Mouse (Mus musculus) activated CD4-positive, CD25-positive, alpha-beta regulatory T cell, adult 4 months (primary cell): ENCODE data around the gene Brd1. TPM values are rescaled to one million over a fixed set of nuclear protein-coding genes. Genes with fewer than 3 reads are reported as not detected.

Source experiments
- ATAC-seq: one replicate; pipeline ENCODE4 v1.8.0; 2017
- polyA plus RNA-seq, 2 experiments: library from polyadenylated mRNA; unstranded; fragments of 100-300 nt; shearing (Covaris generic); gene quantifications; one replicate each; pipeline ENCODE4 v1.2.1; 2017

Gene Brd1
- polyA plus RNA-seq, 2 experiments from 2014 or later: 15.9 to 17.9 TPM

GRCm38 (mm10) chr15:88680931-88681330 is 53.1 kb downstream of the Brd1 start:
- ATAC-seq: no peak

GRCm38 (mm10) chr15:88677568-88677967 is 56.5 kb downstream of the Brd1 start:
- ATAC-seq: no peak

GRCm38 (mm10) chr15:88675998-88676397 is 58.0 kb downstream of the Brd1 start:
- ATAC-seq: no peak

GRCm38 (mm10) chr15:88668693-88669092 is 65.3 kb downstream of the Brd1 start:
- no peak for ATAC-seq

GRCm38 (mm10) chr15:88667653-88668052 is 66.4 kb downstream of the Brd1 start:
- ATAC-seq: no peak

- no peak for ATAC-seq
Observed at GRCm38 (mm10) chr15:88665846-88666245, 68.2 kb downstream of the Brd1 start.

- no peak for ATAC-seq
Observed at GRCm38 (mm10) chr15:88663041-88663440, 71.0 kb downstream of the Brd1 start.

GRCm38 (mm10) chr15:88662111-88662850 is 71.8 kb downstream of the Brd1 start:
- no peak for ATAC-seq

GRCm38 (mm10) chr15:88661654-88662053 is 72.4 kb downstream of the Brd1 start:
- ATAC-seq: no peak

GRCm38 (mm10) chr15:88652006-88652405 is 82.0 kb downstream of the Brd1 start:
- no peak for ATAC-seq

- ATAC-seq: no peak
Observed at GRCm38 (mm10) chr15:88651019-88651418, 83.0 kb downstream of the Brd1 start.

Other genes with a start within 250 kb of the Brd1 start
- gene Zdhhc25, start 133.9 kb downstream of the Brd1 start, polyA plus RNA-seq: not detected
- gene Zbed4, start 17.4 kb upstream of the Brd1 start, polyA plus RNA-seq: 1 to 10 TPM; 6.3 to 7.2 TPM
- gene Alg12, start 85.1 kb upstream of the Brd1 start, polyA plus RNA-seq: 10 to 100 TPM; 13.5 to 15.0 TPM
- 10 to 100 TPM; 25.4 to 30.9 TPM for gene Creld2, start 85.4 kb upstream of the Brd1 start, polyA plus RNA-seq
- 1 to 10 TPM; 2.6 to 3.6 TPM for gene Pim3, start 128.0 kb upstream of the Brd1 start, polyA plus RNA-seq
- gene Ttll8, start 220.2 kb upstream of the Brd1 start, polyA plus RNA-seq: not detected
- not detected for gene Mlc1, start 244.8 kb upstream of the Brd1 start, polyA plus RNA-seq
- gene Mov10l1, start 248.7 kb upstream of the Brd1 start, polyA plus RNA-seq: not detected